Mouse (Mus musculus) hindbrain, embryonic 14.5 days (tissue): Measurements from ENCODE around the gene Cmc1. TPM values are rescaled to one million over a fixed set of nuclear protein-coding genes. Genes with fewer than 3 reads are reported as not detected.

Experiments used
- ATAC-seq: fragments of 200-750 bp; cut with Nextera tagmentation; 2 replicates; pipeline ENCODE4 v1.8.0; 2017; ENCODE audit warnings: moderate number of reproducible peaks, mild to moderate bottlenecking, moderate TSS enrichment, moderate library complexity; ENCODE audit not compliant: low FRiP score
- DNase-seq: peaks from one replicate; pipeline ENCODE4 v3.0.0-alpha.2; 2015; ENCODE audit warnings: low spot score
- H3K27ac ChIP-seq: fragments of 300-500 bp; sonication (generic); 2 replicates; pipeline ENCODE4 v1.5.1; 2014; ENCODE audit warnings: mild to moderate bottlenecking, moderate library complexity
- H3K27me3 ChIP-seq: fragments of 300-500 bp; sonication (generic); 2 replicates; pipeline ENCODE4 v1.6.1; 2014; ENCODE audit warnings: mild to moderate bottlenecking, low read length, mixed read lengths; ENCODE audit not compliant: control insufficient read depth, insufficient read depth
- H3K36me3 ChIP-seq: fragments of 300-500 bp; sonication (generic); replicated peaks from 2 replicates; pipeline ENCODE4 v1.6.1; 2014; ENCODE audit not compliant: control insufficient read depth, insufficient read depth
- H3K4me1 ChIP-seq: fragments of 300-500 bp; sonication (generic); replicated peaks from 2 replicates; pipeline ENCODE4 v1.6.1; 2014; ENCODE audit warnings: antibody characterized with exemption, low read length, mixed read lengths; ENCODE audit not compliant: control insufficient read depth, insufficient read depth
- H3K4me2 ChIP-seq: fragments of 300-500 bp; sonication (generic); replicated peaks from 2 replicates; pipeline ENCODE4 v1.6.1; 2014; ENCODE audit warnings: mild to moderate bottlenecking, moderate library complexity
- H3K4me3 ChIP-seq: fragments of 300-500 bp; sonication (generic); replicated peaks from 2 replicates; pipeline ENCODE4 v1.5.1; 2014; ENCODE audit warnings: mild to moderate bottlenecking, low read length
- H3K9ac ChIP-seq: fragments of 300-500 bp; sonication (generic); 2 replicates; pipeline ENCODE4 v1.6.1; 2014
- H3K9me3 ChIP-seq: fragments of 300-500 bp; sonication (generic); 2 replicates; pipeline ENCODE4 v1.6.1; 2016; ENCODE audit warnings: low read length; ENCODE audit not compliant: control insufficient read depth
- WGBS: fragments of 180-500 bp; shearing (Covaris S2); extraction: QIAGEN DNeasy Blood & Tissue Kit; methylation state at CpG from one replicate; pipeline ENCODE4 v1.1.7; 2014; 5-methylcytosine and 5-hydroxymethylcytosine counted together
- polyA plus RNA-seq: library from polyadenylated mRNA; unstranded; fragments of >200 nt; fragmentation: Nextera tagmentation; extraction: Ambion mirVana; gene quantifications from 2 replicates; pipeline ENCODE4 v1.2.1, GENCODE M21; 2014

The Cmc1 gene
- 40.6 and 48.6 TPM in 2 replicates for polyA plus RNA-seq

DNA sequence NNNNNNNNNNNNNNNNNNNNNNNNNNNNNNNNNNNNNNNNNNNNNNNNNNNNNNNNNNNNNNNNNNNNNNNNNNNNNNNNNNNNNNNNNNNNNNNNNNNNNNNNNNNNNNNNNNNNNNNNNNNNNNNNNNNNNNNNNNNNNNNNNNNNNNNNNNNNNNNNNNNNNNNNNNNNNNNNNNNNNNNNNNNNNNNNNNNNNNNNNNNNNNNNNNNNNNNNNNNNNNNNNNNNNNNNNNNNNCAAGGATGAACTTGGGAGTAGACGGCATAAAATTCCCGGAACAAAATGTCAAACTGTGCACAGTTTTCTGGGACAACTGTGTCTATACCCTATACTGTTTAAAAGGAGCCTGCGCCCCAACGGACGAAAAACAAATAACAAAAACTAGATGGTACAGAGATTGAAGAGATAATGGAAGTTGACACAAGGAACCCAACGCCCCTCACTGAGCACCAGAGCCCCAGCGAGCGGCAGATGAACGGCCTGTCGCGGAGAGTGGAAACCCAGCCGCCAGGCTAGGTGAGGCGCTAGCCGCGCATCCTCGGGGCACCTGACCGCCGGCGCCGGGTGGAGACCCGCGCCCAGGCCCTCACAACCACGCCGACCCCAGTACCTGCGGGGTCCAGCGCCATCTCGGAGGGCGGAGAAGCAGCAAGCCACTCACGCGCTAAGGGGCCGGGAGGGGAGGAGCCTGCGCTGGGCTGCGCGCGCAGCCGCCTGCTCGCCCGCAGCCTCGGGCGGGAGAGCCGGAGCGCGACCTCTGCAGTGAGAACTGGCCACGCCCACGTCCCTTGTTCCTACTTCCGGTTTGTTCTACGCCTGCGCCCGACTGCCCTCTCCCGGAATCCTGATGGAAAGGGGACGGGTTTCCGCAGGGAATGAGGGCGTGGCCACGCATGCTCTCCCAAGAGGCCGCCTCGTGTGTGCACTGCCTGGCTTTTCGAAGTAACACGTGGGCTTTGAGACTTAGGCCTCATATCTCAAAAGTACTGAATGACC, at the start of gene Cmc1:
Gene Cmc1 (minus strand): TSS at position 771 of the 996 bp plus-strand sequence.
- Histone ChIP-seq H3K4me1 (peaks cover 14% of the 10 kb centered on the region), H3K27ac (peak within 1 kb of the TSS; percentile 72), H3K36me3 (no peaks in the 10 kb centered on the region), H3K9me3 (no peaks in the 10 kb centered on the region), H3K4me2 (peak within 1 kb of the TSS; percentile 72), H3K9ac (peak within 1 kb of the TSS; percentile 88), H3K27me3 (no peaks in the 10 kb centered on the region), H3K4me3 (peak within 1 kb of the TSS; percentile 73)
- peak; percentile 97 for ATAC-seq
- WGBS = 1% methylated on average over 56 of the region's 58 CpGs
- peak; percentile 96 for DNase-seq

DNA sequence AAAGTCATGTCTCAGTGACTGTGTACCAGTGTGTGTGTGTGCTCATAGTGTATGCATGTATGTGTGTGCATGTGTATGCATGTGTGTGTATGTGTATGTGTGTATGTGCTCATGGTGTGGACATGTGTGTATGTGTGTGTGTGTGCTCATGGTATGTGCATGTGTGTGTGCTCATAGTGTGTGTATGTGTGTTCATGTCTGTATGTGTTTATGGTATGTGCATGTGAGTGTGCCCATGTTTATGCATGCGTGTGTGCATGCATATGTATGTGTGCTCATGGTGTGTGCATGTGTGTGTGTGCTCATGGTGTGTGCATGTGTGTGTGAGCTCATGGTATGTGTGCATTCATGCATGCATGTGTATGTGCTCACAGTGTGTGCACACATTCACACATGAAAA, 48.6 kb upstream of the Cmc1 start:
- H3K4me1 ChIP-seq = no peaks in the 10 kb centered on the region
- H3K9me3 ChIP-seq = peaks cover 4% of the 10 kb centered on the region
- H3K4me3 ChIP-seq = no peak overlapping the region
- H3K4me2 ChIP-seq = no peak overlapping the region
- no peaks in the 10 kb centered on the region for H3K27me3 ChIP-seq
- DNase-seq (no peak), ATAC-seq (no peak)
- H3K36me3 ChIP-seq = no peaks in the 10 kb centered on the region
- 95% methylated on average over 1 of the region's 1 CpGs for WGBS
- no peak overlapping the region for H3K9ac ChIP-seq
- H3K27ac ChIP-seq = no peak overlapping the region

DNA sequence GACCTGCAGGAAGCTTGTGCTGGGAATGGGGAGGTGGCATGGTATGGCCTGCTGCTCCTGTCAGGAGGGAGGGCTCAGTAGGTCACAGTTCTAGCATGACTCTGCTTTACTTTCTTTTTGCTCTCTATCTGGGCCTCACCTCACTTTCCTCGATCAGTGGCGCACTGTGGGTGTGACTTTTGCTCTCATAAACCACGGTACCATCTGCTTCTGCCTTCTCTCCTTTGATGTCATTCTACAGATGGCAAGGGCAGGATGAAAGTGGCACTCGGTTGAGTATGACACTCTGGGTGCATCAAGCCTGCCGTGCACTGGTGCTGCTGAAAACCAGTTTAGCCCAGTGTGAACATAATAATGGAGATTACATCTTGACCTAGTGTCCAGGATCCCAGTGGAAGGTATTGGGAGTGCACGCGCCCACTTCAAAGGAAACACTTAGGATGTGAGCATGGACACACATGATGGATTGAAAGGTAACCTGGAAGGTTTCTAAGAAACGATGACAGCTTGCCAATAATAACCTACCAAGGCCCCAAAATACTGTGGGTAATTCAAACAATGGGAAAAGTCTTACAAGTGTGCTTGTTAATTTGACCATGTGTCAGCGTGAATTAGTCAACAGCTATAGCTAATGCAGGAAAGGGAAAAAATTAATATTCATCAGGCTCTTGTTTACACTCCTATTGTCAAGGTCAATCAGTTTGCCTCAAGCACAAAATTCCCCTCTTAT, 46.8 kb upstream of the Cmc1 start:
- Histone ChIP-seq H3K4me2 (no peak overlapping the region), H3K9ac (no peak overlapping the region), H3K27ac (no peak overlapping the region), H3K9me3 (peaks cover 4% of the 10 kb centered on the region), H3K4me1 (no peaks in the 10 kb centered on the region), H3K36me3 (no peaks in the 10 kb centered on the region), H3K4me3 (no peak overlapping the region), H3K27me3 (no peaks in the 10 kb centered on the region)
- ATAC-seq (no peak), DNase-seq (no peak)
- 80% methylated on average over 9 of the region's 9 CpGs for WGBS

GRCm38 (mm10) chr9:118193263-118193662, 43.3 kb upstream of the Cmc1 start:
- 81% methylated on average over 1 of the region's 1 CpGs for WGBS
- Histone ChIP-seq H3K4me2 (no peak overlapping the region), H3K27me3 (no peaks in the 10 kb centered on the region), H3K9me3 (peaks cover 4% of the 10 kb centered on the region), H3K4me3 (no peak overlapping the region), H3K4me1 (no peaks in the 10 kb centered on the region), H3K9ac (no peak overlapping the region), H3K27ac (no peak overlapping the region), H3K36me3 (no peaks in the 10 kb centered on the region)
- DNase-seq (no peak), ATAC-seq (no peak)

- H3K9ac ChIP-seq = no peak overlapping the region
- 85% methylated on average over 10 of the region's 10 CpGs for WGBS
- H3K36me3 ChIP-seq = no peaks in the 10 kb centered on the region
- no peaks in the 10 kb centered on the region for H3K4me1 ChIP-seq
- H3K27ac ChIP-seq = no peak overlapping the region
- peaks cover 4% of the 10 kb centered on the region for H3K9me3 ChIP-seq
- H3K4me2 ChIP-seq = no peak overlapping the region
- ATAC-seq (no peak), DNase-seq (no peak)
- no peak overlapping the region for H3K4me3 ChIP-seq
- no peaks in the 10 kb centered on the region for H3K27me3 ChIP-seq
Measured at GRCm38 (mm10) chr9:118191276-118191675, 41.3 kb upstream of the Cmc1 start.

- H3K4me3 ChIP-seq = no peak overlapping the region
- no peak overlapping the region for H3K27ac ChIP-seq
- no peak overlapping the region for H3K4me2 ChIP-seq
- DNase-seq (no peak), ATAC-seq (no peak)
- H3K4me1 ChIP-seq = no peaks in the 10 kb centered on the region
- H3K27me3 ChIP-seq = no peaks in the 10 kb centered on the region
- H3K9me3 ChIP-seq = no peaks in the 10 kb centered on the region
- no peaks in the 10 kb centered on the region for H3K36me3 ChIP-seq
- H3K9ac ChIP-seq = no peak overlapping the region
- WGBS = 87% methylated on average over 6 of the region's 6 CpGs
Measured at GRCm38 (mm10) chr9:118188374-118188773, 38.4 kb upstream of the Cmc1 start.

DNA sequence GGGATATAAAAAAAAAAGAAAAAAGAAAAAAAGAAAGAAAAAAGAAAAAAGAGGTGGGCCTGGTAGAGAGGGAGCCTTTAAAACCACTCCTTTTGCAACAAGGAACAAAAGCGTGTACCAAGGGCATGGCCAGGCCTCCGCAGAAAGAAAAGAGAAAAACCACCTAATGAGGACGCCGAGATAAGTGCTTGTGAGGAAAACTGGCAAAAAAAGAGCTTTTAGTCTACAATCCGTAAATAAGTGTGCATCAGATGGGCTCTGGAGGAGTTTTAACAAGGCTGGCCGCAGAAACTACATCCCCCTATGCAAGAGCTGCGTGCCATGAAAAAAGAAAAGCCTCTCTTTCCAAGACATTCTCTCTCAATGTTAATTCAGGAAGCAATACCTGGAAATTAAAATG, 37.4 kb upstream of the Cmc1 start:
- Histone ChIP-seq H3K4me3 (no peak overlapping the region), H3K27ac (no peak overlapping the region), H3K9ac (no peak overlapping the region), H3K4me2 (no peak overlapping the region), H3K9me3 (no peaks in the 10 kb centered on the region), H3K36me3 (no peaks in the 10 kb centered on the region), H3K27me3 (no peaks in the 10 kb centered on the region), H3K4me1 (no peaks in the 10 kb centered on the region)
- no peak for DNase-seq
- WGBS = 69% methylated on average over 7 of the region's 7 CpGs
- ATAC-seq = no peak

GRCm38 (mm10) chr9:118186776-118187175, 36.8 kb upstream of the Cmc1 start:
- no peak overlapping the region for H3K4me2 ChIP-seq
- DNase-seq (no peak), ATAC-seq (no peak)
- H3K4me3 ChIP-seq = no peak overlapping the region
- no peaks in the 10 kb centered on the region for H3K36me3 ChIP-seq
- H3K9ac ChIP-seq = no peak overlapping the region
- H3K27ac ChIP-seq = no peak overlapping the region
- H3K27me3 ChIP-seq = no peaks in the 10 kb centered on the region
- WGBS = 70% methylated on average over 10 of the region's 10 CpGs
- H3K4me1 ChIP-seq = no peaks in the 10 kb centered on the region
- H3K9me3 ChIP-seq = no peaks in the 10 kb centered on the region
